Mouse (Mus musculus): Measurements from ENCODE around the gene Galns.

DNA sequence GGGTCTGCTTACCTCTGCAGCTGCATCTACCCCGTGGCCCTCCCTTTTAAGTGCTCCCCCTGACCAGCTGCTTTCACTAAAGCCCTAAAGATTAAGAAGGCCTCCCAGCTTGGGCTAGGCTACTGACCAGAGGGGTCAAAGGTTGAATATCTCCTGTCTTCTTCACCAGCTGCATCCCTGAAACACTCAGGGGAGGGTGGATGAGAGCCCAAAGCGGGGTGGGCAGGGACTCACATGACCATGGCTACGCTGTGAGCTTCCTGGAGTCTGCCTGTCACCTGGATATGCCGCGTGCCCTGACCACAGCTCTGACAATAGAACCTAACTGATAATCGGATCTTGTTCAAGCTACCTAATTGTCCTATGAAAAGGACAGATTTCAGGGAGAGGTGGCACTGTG is 11.5 kb upstream of the Galns start, which contains the start of gene Pabpn1l:
- TF ChIP-seq CTCF (IDR thresholded peaks at IDR 0.05; ENCODE audit: borderline replicate concordance, extremely low read depth, insufficient read depth, insufficient read length) (no peak), POLR2A (IDR thresholded peaks at IDR 0.05; ENCODE audit: borderline replicate concordance, extremely low read depth, insufficient read depth, insufficient read length, poor library complexity, severe bottlenecking) (no peak)
